Mouse (Mus musculus) liver, postnatal 0 days (tissue): ENCODE measurements around the gene Gm49337. TPM values are rescaled to one million over a fixed set of nuclear protein-coding genes. Genes with fewer than 3 reads are reported as not detected.

Source experiments
- ATAC-seq: fragments of 200-750 bp; cut with Nextera tagmentation; 2 replicates; pipeline ENCODE4 v1.8.0; 2017; ENCODE audit warnings: mild to moderate bottlenecking, moderate library complexity
- DNase-seq: peaks from one replicate; pipeline ENCODE4 v3.0.0-alpha.2; 2016
- H3K27ac ChIP-seq: fragments of 300-500 bp; sonication (generic); 2 replicates; pipeline ENCODE4 v1.5.1; 2014; ENCODE audit warnings: antibody characterized with exemption, moderate library complexity, mild to moderate bottlenecking, low read depth
- H3K27me3 ChIP-seq: fragments of 300-500 bp; sonication (generic); 2 replicates; pipeline ENCODE4 v1.6.1; 2014; ENCODE audit warnings: low read length, control low read depth, mixed read lengths; ENCODE audit not compliant: insufficient read depth
- H3K36me3 ChIP-seq: fragments of 300-500 bp; sonication (generic); replicated peaks from 2 replicates; pipeline ENCODE4 v1.6.1; 2014; ENCODE audit warnings: mild to moderate bottlenecking, control low read depth, low read length, moderate library complexity, mixed read lengths; ENCODE audit not compliant: insufficient read depth
- H3K4me1 ChIP-seq: fragments of 300-500 bp; sonication (generic); 2 replicates; pipeline ENCODE4 v1.6.1; 2014; ENCODE audit warnings: antibody characterized with exemption, mild to moderate bottlenecking, control low read depth; ENCODE audit not compliant: insufficient read depth
- H3K4me2 ChIP-seq: fragments of 300-500 bp; sonication (generic); 2 replicates; pipeline ENCODE4 v1.6.1; 2014; ENCODE audit warnings: low read depth, mild to moderate bottlenecking, low read length, moderate library complexity, mixed read lengths
- H3K4me3 ChIP-seq: fragments of 300-500 bp; sonication (generic); 2 replicates; pipeline ENCODE4 v1.5.1; 2014; ENCODE audit warnings: low read depth, low read length
- H3K9ac ChIP-seq: fragments of 300-500 bp; sonication (generic); replicated peaks from 2 replicates; pipeline ENCODE4 v1.6.1; 2014; ENCODE audit warnings: mild to moderate bottlenecking, moderate library complexity
- H3K9me3 ChIP-seq: fragments of 300-500 bp; sonication (generic); 2 replicates; pipeline ENCODE4 v1.6.1; 2016; ENCODE audit warnings: mild to moderate bottlenecking, control low read depth, low read length, mixed read lengths
- CTCF ChIP-seq: sonication (generic); IDR thresholded peaks from 2 replicates; pipeline ENCODE4 v1.5.1; 2016; ENCODE audit warnings: antibody characterized with exemption, low read depth
- EP300 ChIP-seq: IDR thresholded peaks from 2 replicates; pipeline ENCODE4 v1.6.1; 2016; ENCODE audit warnings: antibody characterized with exemption, low read depth, mild to moderate bottlenecking
- WGBS: fragments of 180-500 bp; shearing (Covaris S2); extraction: QIAGEN DNeasy Blood & Tissue Kit; methylation state at CpG from one replicate; pipeline ENCODE4 v1.1.7; 2014; ENCODE audit not compliant: insufficient replicate concordance; 5-methylcytosine and 5-hydroxymethylcytosine counted together
- polyA plus RNA-seq: library from polyadenylated mRNA; unstranded; fragments of >200 nt; fragmentation: Nextera tagmentation; extraction: Ambion mirVana; gene quantifications from 2 replicates; pipeline ENCODE4 v1.2.1, GENCODE M21; 2015

Gene Gm49337
- polyA plus RNA-seq, 1 experiment from 2014 or later = not detected

DNA sequence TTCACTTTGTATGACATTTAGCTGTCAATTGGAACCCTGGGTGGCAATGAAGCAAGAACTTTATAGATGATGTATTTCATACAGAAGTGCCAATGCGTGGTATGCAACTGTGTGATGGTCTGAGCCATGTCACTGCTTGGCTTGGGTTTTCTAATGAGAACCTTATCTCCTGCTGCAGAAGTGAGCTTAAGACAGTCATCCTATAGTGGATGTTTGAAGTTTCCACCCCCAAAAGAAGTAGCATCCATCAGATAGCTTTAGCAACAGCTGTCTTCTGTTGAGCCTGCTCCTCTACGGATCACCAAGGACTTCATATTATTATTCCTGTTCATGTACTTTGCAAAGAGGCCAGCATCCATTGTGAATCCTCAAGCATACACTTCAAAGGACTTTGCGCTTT, 76.8 kb downstream of the Gm49337 start:
- Histone ChIP-seq H3K27me3 (no peaks in the 10 kb centered on the region), H3K36me3 (no peaks in the 10 kb centered on the region), H3K9ac (no peak overlapping the region), H3K27ac (no peak overlapping the region), H3K4me2 (no peak overlapping the region), H3K4me1 (no peaks in the 10 kb centered on the region), H3K9me3 (no peaks in the 10 kb centered on the region), H3K4me3 (no peak overlapping the region)
- WGBS = 69% methylated on average over 3 of the region's 3 CpGs
- ATAC-seq (no peak), DNase-seq (no peak)
- TF ChIP-seq EP300 (no peak), CTCF (no peak)

- H3K4me3 ChIP-seq = no peak overlapping the region
- DNase-seq = no peak
- H3K9ac ChIP-seq = no peak overlapping the region
- TF ChIP-seq CTCF = 0 out of 2 replicates have a peak, but pooled peaks have one; percentile 6
- TF ChIP-seq EP300 = no peak
- no peaks in the 10 kb centered on the region for H3K9me3 ChIP-seq
- H3K4me2 ChIP-seq = no peak overlapping the region
- H3K4me1 ChIP-seq = no peaks in the 10 kb centered on the region
- WGBS = 87% methylated on average over 6 of the region's 6 CpGs
- ATAC-seq = no peak
- no peak overlapping the region for H3K27ac ChIP-seq
- no peaks in the 10 kb centered on the region for H3K36me3 ChIP-seq
- H3K27me3 ChIP-seq = no peaks in the 10 kb centered on the region
Measured at GRCm38 (mm10) chr4:116268220-116268619, 95.0 kb downstream of the Gm49337 start.

DNA sequence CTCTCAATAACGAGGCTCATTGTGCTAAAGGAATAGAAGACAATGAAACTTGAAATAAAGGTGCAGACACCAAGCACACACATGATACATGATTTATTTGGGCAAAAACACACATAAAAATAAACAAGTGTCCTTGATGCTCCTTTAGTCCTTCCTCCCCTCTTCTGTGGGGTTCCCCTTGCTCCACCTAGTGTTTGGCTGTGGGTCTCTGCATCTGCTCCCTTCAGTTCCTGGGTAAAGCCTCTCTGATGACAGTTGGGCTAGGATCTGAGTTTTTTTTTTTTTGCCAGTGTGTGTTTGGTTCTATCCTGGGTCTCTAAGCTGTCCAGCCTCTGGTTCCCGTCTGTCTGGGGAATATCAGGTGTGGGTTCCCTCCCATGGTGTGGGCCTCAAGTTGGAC, 109.0 kb downstream of the Gm49337 start:
- Histone ChIP-seq H3K4me3 (no peak overlapping the region), H3K27ac (no peak overlapping the region), H3K4me2 (no peak overlapping the region), H3K4me1 (no peaks in the 10 kb centered on the region), H3K9ac (no peak overlapping the region), H3K27me3 (no peaks in the 10 kb centered on the region), H3K36me3 (no peaks in the 10 kb centered on the region), H3K9me3 (no peaks in the 10 kb centered on the region)
- WGBS = 52% methylated on average over 2 of the region's 2 CpGs
- DNase-seq = no peak
- TF ChIP-seq CTCF (peak; percentile 50), EP300 (no peak)
- ATAC-seq = no peak

- no peak for TF ChIP-seq EP300
- no peak for TF ChIP-seq CTCF
- H3K4me3 ChIP-seq = no peak overlapping the region
- DNase-seq = no peak
- no peak overlapping the region for H3K27ac ChIP-seq
- H3K9ac ChIP-seq = no peak overlapping the region
- WGBS = 85% methylated on average over 6 of the region's 6 CpGs
- H3K27me3 ChIP-seq = no peaks in the 10 kb centered on the region
- ATAC-seq = no peak
- no peaks in the 10 kb centered on the region for H3K36me3 ChIP-seq
- no peaks in the 10 kb centered on the region for H3K4me1 ChIP-seq
- H3K4me2 ChIP-seq = no peak overlapping the region
- no peaks in the 10 kb centered on the region for H3K9me3 ChIP-seq
Measured at GRCm38 (mm10) chr4:116291561-116291960, 118.4 kb downstream of the Gm49337 start.

- H3K4me1 ChIP-seq = no peaks in the 10 kb centered on the region
- no peak overlapping the region for H3K9ac ChIP-seq
- no peak overlapping the region for H3K4me3 ChIP-seq
- no peak overlapping the region for H3K4me2 ChIP-seq
- WGBS = 74% methylated on average over 12 of the region's 12 CpGs
- DNase-seq = peak; percentile 37
- TF ChIP-seq EP300 (no peak), CTCF (no peak)
- ATAC-seq = no peak
- no peak overlapping the region for H3K27ac ChIP-seq
- H3K9me3 ChIP-seq = no peaks in the 10 kb centered on the region
- no peaks in the 10 kb centered on the region for H3K27me3 ChIP-seq
- H3K36me3 ChIP-seq = no peaks in the 10 kb centered on the region
Measured at GRCm38 (mm10) chr4:116293296-116293695, 120.1 kb downstream of the Gm49337 start.

DNA sequence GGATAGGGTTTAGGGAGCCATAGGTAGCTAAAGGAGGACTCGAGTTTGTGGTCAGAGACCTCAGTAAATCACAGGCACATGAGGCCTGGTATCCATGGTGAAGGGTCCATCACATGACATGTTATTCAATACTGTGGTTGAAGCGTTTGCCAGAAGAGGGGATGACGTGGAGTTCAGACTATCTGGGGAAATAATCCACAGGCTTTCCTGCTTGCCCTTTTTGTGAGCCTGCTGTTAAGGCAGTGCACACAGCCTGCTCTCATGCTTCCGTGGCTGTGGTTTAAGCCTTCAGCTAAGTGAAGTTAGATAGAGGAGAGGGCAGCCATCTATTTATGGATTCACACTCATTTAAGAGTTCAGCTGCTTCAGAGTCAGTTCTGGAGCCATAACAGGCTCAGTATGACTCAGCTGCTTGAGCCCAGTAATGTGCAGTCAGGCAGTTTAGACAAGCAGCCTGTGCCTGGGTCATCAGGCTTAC, 127.7 kb downstream of the Gm49337 start:
- no peaks in the 10 kb centered on the region for H3K9me3 ChIP-seq
- H3K4me2 ChIP-seq = no peak overlapping the region
- H3K27ac ChIP-seq = no peak overlapping the region
- H3K27me3 ChIP-seq = no peaks in the 10 kb centered on the region
- H3K4me3 ChIP-seq = no peak overlapping the region
- ATAC-seq = peak; percentile 27; the same call in 1 of the 2 replicates
- TF ChIP-seq EP300 (no peak), CTCF (no peak)
- no peak overlapping the region for H3K9ac ChIP-seq
- no peak for DNase-seq
- no peaks in the 10 kb centered on the region for H3K36me3 ChIP-seq
- WGBS = 36% methylated on average over 4 of the region's 4 CpGs
- no peaks in the 10 kb centered on the region for H3K4me1 ChIP-seq

DNA sequence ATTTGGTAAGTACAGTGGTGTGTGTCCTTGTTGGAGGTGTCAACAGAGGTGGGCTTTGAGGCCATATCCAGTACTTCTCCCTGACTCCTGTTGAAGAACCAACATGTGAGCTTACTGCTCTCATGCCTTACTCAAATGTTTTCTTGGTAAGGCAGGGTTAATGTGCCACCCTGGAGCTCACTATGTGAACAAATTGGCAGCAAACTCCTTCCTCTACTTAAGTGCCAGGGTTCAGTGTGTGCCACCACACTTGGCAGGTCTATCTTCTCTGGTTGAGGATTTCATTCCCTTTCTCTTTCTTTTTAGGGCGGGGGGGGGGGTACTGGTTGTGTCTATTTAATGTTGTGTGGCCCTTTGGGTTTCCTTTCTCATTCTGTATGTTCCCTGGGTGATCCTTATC, 131.4 kb downstream of the Gm49337 start:
- ATAC-seq (no peak), DNase-seq (no peak)
- 22% methylated on average over 1 of the region's 1 CpGs for WGBS
- Histone ChIP-seq H3K36me3 (peaks cover 16% of the 10 kb centered on the region; the same call in 1 of the 2 replicates), H3K27ac (no peak overlapping the region), H3K9me3 (no peaks in the 10 kb centered on the region), H3K27me3 (no peaks in the 10 kb centered on the region), H3K4me3 (no peak overlapping the region), H3K4me2 (no peak overlapping the region), H3K4me1 (no peaks in the 10 kb centered on the region), H3K9ac (no peak overlapping the region)
- TF ChIP-seq EP300 (no peak), CTCF (no peak)
